Mouse (Mus musculus): Measurements from ENCODE around the gene Topbp1. TPM values are rescaled to one million over a fixed set of nuclear protein-coding genes. Genes with fewer than 3 reads are reported as not detected.
"Not testable (repeated sequence)": the region's sequence is repeated elsewhere in the genome, so short reads cannot be mapped to it uniquely, and the experiment has no call there.

Gene Topbp1
- total and polyA plus RNA-seq, 3 experiments = 95.0 to 141 (median 104) TPM

DNA sequence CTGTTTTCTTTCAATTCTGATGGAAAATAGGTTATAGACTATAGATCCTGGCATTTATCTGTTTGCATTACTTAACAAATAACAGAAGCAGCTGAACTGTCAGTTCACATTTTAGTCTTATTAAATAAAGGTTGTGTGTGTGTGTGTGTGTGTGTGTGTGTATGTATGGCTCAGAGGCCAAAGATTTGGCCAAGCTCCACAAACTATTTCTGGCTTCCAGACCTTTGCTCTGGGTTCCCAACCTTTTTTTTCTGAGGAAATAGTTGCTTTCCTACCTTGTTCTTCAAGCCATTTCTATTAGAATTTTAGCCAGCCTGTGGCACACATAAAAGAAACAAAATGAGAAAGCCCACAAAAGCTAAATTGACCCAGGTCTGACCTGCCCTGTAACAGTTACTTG lies 43.8 kb downstream of the Topbp1 start:
- H3K4me2 ChIP-seq (ENCODE audit: insufficient read depth, low read depth, poor library complexity, severe bottlenecking) = no peak overlapping the region
- TF ChIP-seq CHD1 (IDR thresholded peaks at IDR 0.05; ENCODE audit: low read depth, low read length) (no peak), MAX (IDR thresholded peaks at IDR 0.05; ENCODE audit: low read length) (no peak), IRF4 (IDR thresholded peaks at IDR 0.05; ENCODE audit: low read depth, low read length) (no peak), ETS1 (conservative IDR thresholded peaks at IDR 0.05; ENCODE audit: low read depth, low read length) (no peak), ZC3H11A (IDR thresholded peaks at IDR 0.05; ENCODE audit: low read depth, low read length) (no peak), JUND (conservative IDR thresholded peaks at IDR 0.05; ENCODE audit: low read depth, low read length) (no peak), MEF2A (IDR thresholded peaks at IDR 0.05; ENCODE audit: borderline replicate concordance, low read depth, low read length) (no peak), HCFC1 (IDR thresholded peaks at IDR 0.05; ENCODE audit: low read depth, low read length) (no peak), SIN3A (IDR thresholded peaks at IDR 0.05; ENCODE audit: low read length) (no peak), CHD2 (IDR thresholded peaks at IDR 0.05; ENCODE audit: low read length) (no peak), TCF12 (IDR thresholded peaks at IDR 0.05; ENCODE audit: low read depth, low read length) (no peak), GABPA (IDR thresholded peaks at IDR 0.05; ENCODE audit: insufficient replicate concordance, low read depth, low read length) (no peak), TBP (conservative IDR thresholded peaks at IDR 0.05; ENCODE audit: low read depth, low read length) (no peak), USF1 (IDR thresholded peaks at IDR 0.05; ENCODE audit: low read depth, low read length) (no peak)
- peaks cover 13% of the 10 kb centered on the region for H3K79me2 ChIP-seq (replicated peaks; ENCODE audit: control insufficient read depth, extremely low read depth, insufficient read depth, poor library complexity, severe bottlenecking)
- dilution Hi-C loops (cut with MboI; ENCODE audit: extremely low pct_ligation_motif_present, extremely low pct_unique_long_range_greater_than_20kb, low sequenced_read_pairs) = no loop called here
- peaks cover 0 to 20% of the 10 kb centered on the region in 2 experiments; a peak in 2 of 4 replicates for H3K4me1 ChIP-seq (ENCODE audit: control insufficient read depth in 1 of 2, insufficient read depth in 2 of 2)
- no peak for DNase-seq (ENCODE audit: extremely low read depth)
- H3K27me3 ChIP-seq (replicated peaks) = no peaks in the 10 kb centered on the region
- H3K9me3 ChIP-seq (replicated peaks; ENCODE audit: low read length) = no peaks in the 10 kb centered on the region
- in situ Hi-C loops (cut with MboI; ENCODE audit: low pct_ligation_motif_present, low pct_unique_long_range_greater_than_20kb, low sequenced_read_pairs) = no loop called here
- H3K27ac ChIP-seq (ENCODE audit: insufficient read depth, low read depth) = no peak overlapping the region
- H3K4me3 ChIP-seq (replicated peaks in 1 of 3; ENCODE audit: low read depth in 2 of 3, low read length in 2 of 3, poor library complexity in 1 of 3) = no peak overlapping the region
- H3K36me3 ChIP-seq (replicated peaks in 1 of 2; ENCODE audit: control insufficient read depth in 1 of 2, insufficient read depth in 1 of 2, low read length in 1 of 2) = peaks cover 43 to 82% of the 10 kb centered on the region in 2 experiments
- no peak overlapping the region for H3K9ac ChIP-seq (ENCODE audit: insufficient read depth, low read depth)

DNA sequence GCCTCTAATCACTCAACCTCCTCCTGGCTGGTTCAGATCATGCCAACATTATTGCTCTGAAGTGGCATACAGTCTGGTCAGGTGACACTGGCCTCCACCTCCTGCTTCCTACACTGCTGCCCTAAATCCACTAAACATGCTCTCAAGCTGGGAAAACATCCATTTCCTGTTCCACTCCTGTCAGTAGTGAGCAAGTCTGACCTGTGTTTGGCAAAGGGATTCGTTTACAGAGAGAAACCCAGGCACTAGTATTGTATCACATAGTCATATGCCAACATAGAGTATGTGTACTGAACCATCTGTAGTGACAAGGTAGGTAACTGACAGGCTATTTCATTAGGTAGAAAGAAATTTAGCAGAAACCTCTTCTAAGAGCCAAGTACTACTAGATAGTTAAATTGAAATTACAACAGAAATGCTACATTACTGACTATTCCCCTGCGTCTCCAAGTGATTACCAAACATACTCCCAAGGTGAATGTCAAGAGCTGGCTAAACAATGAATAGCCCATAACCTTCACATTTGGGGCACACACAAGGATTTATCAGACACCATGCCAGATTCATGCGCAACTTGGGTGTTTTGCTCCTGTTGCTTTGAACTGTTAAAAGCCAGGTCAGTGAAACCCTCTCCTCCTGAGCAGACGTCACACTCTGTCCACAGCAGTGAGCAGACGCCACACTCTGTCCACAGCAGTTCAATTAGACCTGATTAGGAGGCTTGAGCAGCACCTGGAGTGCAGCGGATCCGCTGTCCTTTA lies 48.7 kb downstream of the Topbp1 start:
- peaks cover 43 to 66% of the 10 kb centered on the region in 2 experiments for H3K36me3 ChIP-seq (replicated peaks in 1 of 2; ENCODE audit: control insufficient read depth in 1 of 2, insufficient read depth in 1 of 2, low read length in 1 of 2)

More for the DNA sequence above, 48.7 kb downstream of the Topbp1 start:
- H3K9ac ChIP-seq (ENCODE audit: insufficient read depth, low read depth); H3K4me2 ChIP-seq (ENCODE audit: insufficient read depth, low read depth, poor library complexity, severe bottlenecking); in situ Hi-C loops (cut with MboI; ENCODE audit: low pct_ligation_motif_present, low pct_unique_long_range_greater_than_20kb, low sequenced_read_pairs); DNase-seq (ENCODE audit: extremely low read depth); dilution Hi-C loops (cut with MboI; ENCODE audit: extremely low pct_ligation_motif_present, extremely low pct_unique_long_range_greater_than_20kb, low sequenced_read_pairs); H3K27ac ChIP-seq (ENCODE audit: insufficient read depth, low read depth); H3K4me3 ChIP-seq (replicated peaks in 1 of 3; ENCODE audit: low read depth in 2 of 3, low read length in 2 of 3, poor library complexity in 1 of 3); H3K9me3 ChIP-seq (replicated peaks; ENCODE audit: low read length); H3K27me3 ChIP-seq (replicated peaks): not testable (repeated sequence)
- peaks cover 0 to 12% of the 10 kb centered on the region in 2 experiments; a peak in 1 of 4 replicates for H3K4me1 ChIP-seq (ENCODE audit: control insufficient read depth in 1 of 2, insufficient read depth in 2 of 2)
- peaks cover 36% of the 10 kb centered on the region for H3K79me2 ChIP-seq (replicated peaks; ENCODE audit: control insufficient read depth, extremely low read depth, insufficient read depth, poor library complexity, severe bottlenecking)

Measured in CH12.LX (cell line).